Mouse (Mus musculus) hindbrain, embryonic 14.5 days (tissue): ENCODE measurements around the gene Lrrc4. TPM values are rescaled to one million over a fixed set of nuclear protein-coding genes. Genes with fewer than 3 reads are reported as not detected.
A peak's percentile ranks its signal among the peaks of the same experiment; 100 is the strongest.

ENCODE experiments used
- ATAC-seq: fragments of 200-750 bp; cut with Nextera tagmentation; 2 replicates; pipeline ENCODE4 v1.8.0; 2017; ENCODE audit warnings: moderate number of reproducible peaks, mild to moderate bottlenecking, moderate TSS enrichment, moderate library complexity; ENCODE audit not compliant: low FRiP score
- DNase-seq: peaks from one replicate; pipeline ENCODE4 v3.0.0-alpha.2; 2015; ENCODE audit warnings: low spot score
- H3K27ac ChIP-seq: fragments of 300-500 bp; sonication (generic); 2 replicates; pipeline ENCODE4 v1.5.1; 2014; ENCODE audit warnings: mild to moderate bottlenecking, moderate library complexity
- H3K27me3 ChIP-seq: fragments of 300-500 bp; sonication (generic); 2 replicates; pipeline ENCODE4 v1.6.1; 2014; ENCODE audit warnings: mild to moderate bottlenecking, low read length, mixed read lengths; ENCODE audit not compliant: control insufficient read depth, insufficient read depth
- H3K36me3 ChIP-seq: fragments of 300-500 bp; sonication (generic); replicated peaks from 2 replicates; pipeline ENCODE4 v1.6.1; 2014; ENCODE audit not compliant: control insufficient read depth, insufficient read depth
- H3K4me1 ChIP-seq: fragments of 300-500 bp; sonication (generic); replicated peaks from 2 replicates; pipeline ENCODE4 v1.6.1; 2014; ENCODE audit warnings: antibody characterized with exemption, low read length, mixed read lengths; ENCODE audit not compliant: control insufficient read depth, insufficient read depth
- H3K4me2 ChIP-seq: fragments of 300-500 bp; sonication (generic); replicated peaks from 2 replicates; pipeline ENCODE4 v1.6.1; 2014; ENCODE audit warnings: mild to moderate bottlenecking, moderate library complexity
- H3K4me3 ChIP-seq: fragments of 300-500 bp; sonication (generic); replicated peaks from 2 replicates; pipeline ENCODE4 v1.5.1; 2014; ENCODE audit warnings: mild to moderate bottlenecking, low read length
- H3K9ac ChIP-seq: fragments of 300-500 bp; sonication (generic); 2 replicates; pipeline ENCODE4 v1.6.1; 2014
- H3K9me3 ChIP-seq: fragments of 300-500 bp; sonication (generic); 2 replicates; pipeline ENCODE4 v1.6.1; 2016; ENCODE audit warnings: low read length; ENCODE audit not compliant: control insufficient read depth
- WGBS: fragments of 180-500 bp; shearing (Covaris S2); extraction: QIAGEN DNeasy Blood & Tissue Kit; methylation state at CpG from one replicate; pipeline ENCODE4 v1.1.7; 2014; 5-methylcytosine and 5-hydroxymethylcytosine counted together
- polyA plus RNA-seq: library from polyadenylated mRNA; unstranded; fragments of >200 nt; fragmentation: Nextera tagmentation; extraction: Ambion mirVana; gene quantifications from 2 replicates; pipeline ENCODE4 v1.2.1, GENCODE M21; 2014

The Lrrc4 gene
- polyA plus RNA-seq, 1 experiment from 2014 or later, result 9.6 TPM

DNA sequence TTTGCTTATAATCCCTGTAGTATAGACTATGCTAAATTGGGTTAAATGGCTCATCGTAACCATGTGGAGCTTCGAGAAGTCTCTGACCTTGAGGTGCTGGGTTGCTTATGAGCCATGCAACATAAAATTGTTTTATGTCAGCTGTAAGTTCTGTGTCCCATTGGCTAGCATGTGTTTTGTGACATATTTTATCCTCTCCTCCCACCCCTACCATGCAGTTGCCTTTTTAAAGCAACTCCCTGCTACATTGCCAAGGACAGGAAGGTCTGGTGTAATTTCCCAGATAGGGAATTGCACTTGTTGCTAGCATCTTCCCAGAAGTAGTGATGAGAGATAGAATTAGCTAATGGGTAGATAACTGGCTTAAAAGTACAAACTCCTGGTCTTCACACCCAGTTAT, 31.7 kb downstream of the Lrrc4 start:
- Histone ChIP-seq H3K4me1 (peaks cover 11% of the 10 kb centered on the region; the same call in 1 of the 2 replicates), H3K9ac (no peak overlapping the region), H3K36me3 (0 out of 2 replicates have a peak, but pooled peaks cover 4% of the 10 kb centered on the region), H3K4me2 (no peak overlapping the region), H3K9me3 (no peaks in the 10 kb centered on the region), H3K27ac (no peak overlapping the region), H3K27me3 (no peaks in the 10 kb centered on the region), H3K4me3 (no peak overlapping the region)
- DNase-seq, result no peak
- 88% methylated on average over 2 of the region's 2 CpGs for WGBS
- no peak for ATAC-seq

- WGBS, result 65% methylated on average over 16 of the region's 16 CpGs
- ATAC-seq (no peak), DNase-seq (no peak)
- H3K9me3 ChIP-seq, result no peaks in the 10 kb centered on the region
- H3K27ac ChIP-seq, result peak overlapping the region; percentile 45
- H3K36me3 ChIP-seq, result 0 out of 2 replicates have a peak, but pooled peaks cover 4% of the 10 kb centered on the region
- no peak overlapping the region for H3K4me3 ChIP-seq
- H3K27me3 ChIP-seq, result no peaks in the 10 kb centered on the region
- peaks cover 11% of the 10 kb centered on the region; the same call in 1 of the 2 replicates for H3K4me1 ChIP-seq
- H3K4me2 ChIP-seq, result no peak overlapping the region
- no peak overlapping the region for H3K9ac ChIP-seq
These were observed 35.6 kb downstream of the Lrrc4 start for GRCm38 (mm10) chr6:28795792-28796515.

DNA sequence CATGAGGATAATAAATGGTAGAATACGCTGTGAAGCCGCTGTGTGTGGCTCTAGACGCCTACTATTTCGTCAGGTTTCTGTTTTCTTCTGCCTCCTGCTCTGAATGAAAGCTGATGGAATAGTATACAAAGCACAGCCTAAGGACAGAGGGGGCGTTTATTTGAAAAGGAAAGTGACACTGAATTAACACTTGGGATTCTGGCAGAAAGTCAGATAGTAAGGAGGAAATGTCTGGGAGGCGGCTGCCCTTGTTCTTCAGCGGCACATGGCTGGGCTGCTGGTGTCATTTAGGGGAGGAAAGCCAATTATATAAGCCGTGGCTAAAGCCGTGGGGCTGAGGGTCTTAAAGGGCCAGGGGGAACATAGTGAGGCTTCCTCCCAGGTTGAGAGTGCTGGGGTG, 36.2 kb downstream of the Lrrc4 start:
- WGBS, result 17% methylated on average over 9 of the region's 9 CpGs
- Histone ChIP-seq H3K27ac (peak overlapping the region; percentile 45), H3K9ac (0 out of 2 replicates have a peak overlapping the region, but pooled peaks have one; percentile 29), H3K27me3 (no peaks in the 10 kb centered on the region), H3K9me3 (no peaks in the 10 kb centered on the region), H3K36me3 (0 out of 2 replicates have a peak, but pooled peaks cover 4% of the 10 kb centered on the region), H3K4me1 (peaks cover 11% of the 10 kb centered on the region; the same call in 1 of the 2 replicates), H3K4me2 (0 out of 2 replicates have a peak overlapping the region, but pooled peaks have one; percentile 6), H3K4me3 (no peak overlapping the region)
- ATAC-seq (peak; percentile 49; the same call in 1 of the 2 replicates), DNase-seq (peak; percentile 51)

- Histone ChIP-seq H3K27ac (no peak overlapping the region), H3K9me3 (no peaks in the 10 kb centered on the region), H3K9ac (no peak overlapping the region), H3K4me1 (peaks cover 11% of the 10 kb centered on the region; the same call in 1 of the 2 replicates), H3K27me3 (no peaks in the 10 kb centered on the region), H3K4me2 (no peak overlapping the region), H3K4me3 (no peak overlapping the region), H3K36me3 (0 out of 2 replicates have a peak, but pooled peaks cover 4% of the 10 kb centered on the region)
- no peak for ATAC-seq
- DNase-seq, result no peak
- 84% methylated on average over 3 of the region's 3 CpGs for WGBS
These were observed 39.7 kb downstream of the Lrrc4 start for GRCm38 (mm10) chr6:28791809-28792208.

- ATAC-seq (no peak), DNase-seq (no peak)
- no peaks in the 10 kb centered on the region for H3K27me3 ChIP-seq
- peaks cover 11% of the 10 kb centered on the region; the same call in 1 of the 2 replicates for H3K4me1 ChIP-seq
- no peak overlapping the region for H3K27ac ChIP-seq
- no peak overlapping the region for H3K9ac ChIP-seq
- H3K4me2 ChIP-seq, result no peak overlapping the region
- H3K36me3 ChIP-seq, result 0 out of 2 replicates have a peak, but pooled peaks cover under 1% of the 10 kb centered on the region
- H3K4me3 ChIP-seq, result no peak overlapping the region
- H3K9me3 ChIP-seq, result no peaks in the 10 kb centered on the region
- 48% methylated on average over 3 of the region's 3 CpGs for WGBS
These were observed 40.4 kb downstream of the Lrrc4 start for GRCm38 (mm10) chr6:28791183-28791582.

DNA sequence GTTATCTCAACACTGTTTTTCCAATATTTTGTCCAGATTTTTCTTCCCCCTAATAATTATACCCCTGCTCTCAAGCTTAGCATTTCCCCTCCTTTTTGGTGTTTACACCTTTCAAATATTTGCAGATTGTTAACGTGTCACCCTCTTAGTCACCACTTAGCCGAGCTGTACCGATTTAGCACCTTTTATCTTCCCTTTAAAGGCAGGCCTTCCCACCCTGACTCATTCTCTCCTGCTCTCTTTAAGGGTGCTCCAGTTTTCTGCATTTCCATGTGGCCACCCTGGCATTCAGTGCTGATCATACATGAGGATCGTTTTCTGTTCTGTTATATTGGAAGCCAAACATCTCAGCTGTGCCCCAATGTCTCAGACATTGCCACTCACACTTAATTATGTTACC, 41.9 kb downstream of the Lrrc4 start:
- Histone ChIP-seq H3K4me1 (no peaks in the 10 kb centered on the region), H3K27me3 (no peaks in the 10 kb centered on the region), H3K27ac (no peak overlapping the region), H3K36me3 (no peaks in the 10 kb centered on the region), H3K4me2 (no peak overlapping the region), H3K9ac (no peak overlapping the region), H3K9me3 (no peaks in the 10 kb centered on the region), H3K4me3 (no peak overlapping the region)
- ATAC-seq (no peak), DNase-seq (no peak)
- 88% methylated on average over 4 of the region's 4 CpGs for WGBS

GRCm38 (mm10) chr6:28787133-28787532, 44.4 kb downstream of the Lrrc4 start:
- Histone ChIP-seq H3K9ac (no peak overlapping the region), H3K4me2 (no peak overlapping the region), H3K4me3 (no peak overlapping the region), H3K27me3 (no peaks in the 10 kb centered on the region), H3K36me3 (no peaks in the 10 kb centered on the region), H3K4me1 (peaks cover 13% of the 10 kb centered on the region; the same call in 1 of the 2 replicates), H3K27ac (no peak overlapping the region), H3K9me3 (no peaks in the 10 kb centered on the region)
- DNase-seq (no peak), ATAC-seq (no peak)
- WGBS, result 60% methylated on average over 6 of the region's 6 CpGs

DNA sequence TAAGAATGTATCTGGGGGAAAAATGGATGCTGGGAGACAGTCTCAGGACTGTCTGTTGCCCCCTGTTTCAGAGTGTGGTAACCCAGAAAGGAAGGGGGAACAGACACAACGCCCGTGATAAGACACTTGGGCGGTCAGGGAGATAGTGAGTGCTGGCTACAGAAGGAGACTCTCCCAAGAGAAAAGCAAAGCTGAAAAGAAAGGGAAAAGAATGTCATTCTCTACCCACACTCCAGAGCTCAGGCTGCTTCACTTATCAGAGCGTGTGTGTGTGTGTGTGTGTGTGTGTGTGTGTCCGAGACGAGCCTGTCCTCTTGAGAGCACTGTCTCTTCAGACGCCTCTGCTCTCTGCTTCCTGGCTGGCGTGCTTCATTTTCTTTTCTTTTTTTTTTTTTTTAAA, 45.8 kb downstream of the Lrrc4 start:
- H3K36me3 ChIP-seq, result no peaks in the 10 kb centered on the region
- no peak overlapping the region for H3K27ac ChIP-seq
- H3K4me2 ChIP-seq, result no peak overlapping the region
- no peak overlapping the region for H3K9ac ChIP-seq
- ATAC-seq (no peak), DNase-seq (no peak)
- WGBS, result 64% methylated on average over 8 of the region's 8 CpGs
- H3K9me3 ChIP-seq, result no peaks in the 10 kb centered on the region
- no peaks in the 10 kb centered on the region for H3K27me3 ChIP-seq
- H3K4me1 ChIP-seq, result peaks cover 20% of the 10 kb centered on the region; the same call in 1 of the 2 replicates
- no peak overlapping the region for H3K4me3 ChIP-seq

DNA sequence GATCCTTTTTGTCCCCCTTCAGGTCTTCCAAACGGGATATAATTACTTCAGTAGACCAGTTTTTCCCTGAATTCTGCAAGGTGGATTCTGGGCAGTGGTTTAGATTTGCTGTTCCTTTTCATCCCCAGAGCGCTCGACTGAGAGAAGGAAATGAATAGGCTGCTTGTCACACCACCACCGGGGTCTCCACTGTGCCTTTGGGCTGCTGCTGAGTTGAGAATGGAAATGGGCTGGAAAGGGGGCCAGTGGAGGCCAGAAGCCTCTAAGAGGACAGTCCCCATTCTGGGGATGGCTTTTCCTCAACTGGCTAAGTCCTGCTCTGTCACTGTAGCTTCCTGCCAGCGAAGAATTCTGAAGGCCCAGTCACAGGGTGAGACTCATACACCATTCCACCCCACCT, 47.6 kb downstream of the Lrrc4 start:
- Histone ChIP-seq H3K27ac (no peak overlapping the region), H3K4me1 (peaks cover 20% of the 10 kb centered on the region; the same call in 1 of the 2 replicates), H3K36me3 (no peaks in the 10 kb centered on the region), H3K4me2 (no peak overlapping the region), H3K9ac (no peak overlapping the region), H3K4me3 (no peak overlapping the region), H3K9me3 (no peaks in the 10 kb centered on the region), H3K27me3 (no peaks in the 10 kb centered on the region)
- 26% methylated on average over 5 of the region's 5 CpGs for WGBS
- no peak for DNase-seq
- ATAC-seq, result no peak
